Mouse (Mus musculus) myocyte (in vitro differentiated cells): Measurements from ENCODE around the gene Lsmem1. TPM values are rescaled to one million over a fixed set of nuclear protein-coding genes. Genes with fewer than 3 reads are reported as not detected.

ENCODE experiments used
- H3K27me3 ChIP-seq: one replicate; pipeline ENCODE4 v1.6.1; 2011; ENCODE audit not compliant: control insufficient read depth, insufficient read depth, insufficient read length
- H3K36me3 ChIP-seq: one replicate; pipeline ENCODE4 v1.6.1; 2011; ENCODE audit not compliant: control insufficient read depth, insufficient read depth
- H3K4me2 ChIP-seq: one replicate; pipeline ENCODE4 v1.6.1; 2011; ENCODE audit warnings: low read depth, control low read depth
- H3K4me3 ChIP-seq: one replicate; pipeline ENCODE4 v1.5.1; 2011; ENCODE audit warnings: mild to moderate bottlenecking, control low read depth, moderate library complexity
- H3K79me2 ChIP-seq: one replicate; pipeline ENCODE4 v1.6.1; 2011; ENCODE audit not compliant: control insufficient read depth, insufficient read depth
- H3ac ChIP-seq: one replicate; pipeline ENCODE4 v1.6.1; 2011; ENCODE audit not compliant: control insufficient read depth, insufficient read length
- CEBPB ChIP-seq: IDR thresholded peaks from 2 replicates; pipeline ENCODE4 v1.6.1; 2011; ENCODE audit warnings: mild to moderate bottlenecking, moderate library complexity; ENCODE audit not compliant: poor library complexity, insufficient read depth, severe bottlenecking
- E2F4 ChIP-seq: IDR thresholded peaks from one replicate; pipeline ENCODE4 v1.6.1; 2011; ENCODE audit warnings: mild to moderate bottlenecking, control low read depth, moderate library complexity; ENCODE audit not compliant: insufficient read depth
- MAX ChIP-seq: IDR thresholded peaks from one replicate; pipeline ENCODE4 v1.6.1; 2011; ENCODE audit warnings: low read depth, mild to moderate bottlenecking, control low read depth
- MYOD1 ChIP-seq, 3 experiments: IDR thresholded peaks; one replicate each; pipeline ENCODE4 v1.6.1; 2011; ENCODE audit warnings: control low read depth in 2 of 3, low read depth in 2 of 3, mild to moderate bottlenecking in 2 of 3, moderate library complexity in 1 of 3; ENCODE audit not compliant: insufficient read length in 2 of 3, control insufficient read depth in 1 of 3
- MYOG ChIP-seq, 3 experiments: IDR thresholded peaks; one replicate each; pipeline ENCODE4 v1.6.1; 2011; ENCODE audit warnings: control low read depth in 2 of 3, low read depth in 2 of 3, mild to moderate bottlenecking in 2 of 3; ENCODE audit not compliant: insufficient read length in 2 of 3, control insufficient read depth in 1 of 3, insufficient read depth in 1 of 3
- POLR2A ChIP-seq: IDR thresholded peaks from one replicate; pipeline ENCODE4 v1.6.1; 2011; ENCODE audit warnings: low read depth, mild to moderate bottlenecking, control low read depth, moderate library complexity; ENCODE audit not compliant: insufficient read length
- POLR2AphosphoS2 ChIP-seq: IDR thresholded peaks from one replicate; pipeline ENCODE4 v1.6.1; 2011; ENCODE audit warnings: low read depth, control low read depth; ENCODE audit not compliant: insufficient read length
- REST ChIP-seq: IDR thresholded peaks from one replicate; pipeline ENCODE4 v1.6.1; 2011; ENCODE audit warnings: mild to moderate bottlenecking, control low read depth, moderate library complexity; ENCODE audit not compliant: insufficient read depth, insufficient read length
- SRF ChIP-seq: IDR thresholded peaks from one replicate; pipeline ENCODE4 v1.6.1; 2011; ENCODE audit warnings: low read depth; ENCODE audit not compliant: control insufficient read depth, insufficient read length
- TCF12 ChIP-seq: IDR thresholded peaks from one replicate; pipeline ENCODE4 v1.6.1; 2011; ENCODE audit warnings: mild to moderate bottlenecking, control low read depth; ENCODE audit not compliant: poor library complexity, insufficient read depth, severe bottlenecking
- TCF3 ChIP-seq: IDR thresholded peaks from one replicate; pipeline ENCODE4 v1.6.1; 2011; ENCODE audit warnings: low read depth, control low read depth; ENCODE audit not compliant: insufficient read length
- USF1 ChIP-seq: IDR thresholded peaks from one replicate; pipeline ENCODE4 v1.6.1; 2011; ENCODE audit warnings: low read depth, mild to moderate bottlenecking, control low read depth, moderate library complexity
- polyA plus RNA-seq: library from polyadenylated mRNA; unstranded; fragments of >200 nt; fragmentation: generic; extraction: Trizol; gene quantifications from one replicate; pipeline ENCODE4 v1.2.1, GENCODE M21; 2012; ENCODE audit warnings: missing spikeins

The Lsmem1 gene
- polyA plus RNA-seq, 1 experiment, result 0.22 TPM

- no peaks in the 10 kb centered on the region for H3K36me3 ChIP-seq
- TF ChIP-seq USF1 (no peak), MYOD1 (IDR thresholded peaks at IDR 0.05; ENCODE audit: control insufficient read depth in 1 of 3, insufficient read length in 2 of 3, low read depth in 2 of 3) (no peak)
- no peak overlapping the region for H3K4me2 ChIP-seq
- no peaks in the 10 kb centered on the region for H3K79me2 ChIP-seq
- H3K27me3 ChIP-seq, result no peaks in the 10 kb centered on the region
- no peak overlapping the region for H3ac ChIP-seq
- H3K4me3 ChIP-seq, result no peak overlapping the region
Measured at GRCm38 (mm10) chr12:40146510-40146909, 52.8 kb downstream of the Lsmem1 start.

DNA sequence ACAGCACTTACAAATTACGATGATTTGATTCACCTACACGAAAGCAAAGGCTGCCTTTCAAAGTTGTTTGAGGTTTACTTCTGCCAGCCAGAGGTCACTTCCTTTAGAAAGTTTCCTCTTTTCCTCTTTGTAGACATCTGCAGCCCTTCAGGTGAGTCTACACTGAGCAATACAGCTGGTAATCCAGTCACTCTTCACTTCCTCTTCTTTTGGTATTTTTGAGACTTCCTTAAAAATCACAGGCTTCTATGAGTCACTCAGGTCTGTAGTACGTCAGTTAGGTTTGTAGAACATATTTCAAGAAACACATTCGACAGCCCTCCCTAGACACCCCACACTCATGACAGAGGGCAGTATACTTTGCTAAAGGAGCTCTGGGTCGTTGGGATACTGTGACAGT is 58.6 kb downstream of the Lsmem1 start:
- TF ChIP-seq CEBPB (no peak), MAX (no peak), REST (no peak), SRF (no peak), TCF3 (no peak), E2F4 (no peak), POLR2A (no peak), MYOG (IDR thresholded peaks at IDR 0.05; ENCODE audit: control insufficient read depth in 1 of 3, insufficient read depth in 1 of 3, insufficient read length in 2 of 3, low read depth in 2 of 3) (no peak), USF1 (no peak), TCF12 (no peak), MYOD1 (IDR thresholded peaks at IDR 0.05; ENCODE audit: control insufficient read depth in 1 of 3, insufficient read length in 2 of 3, low read depth in 2 of 3) (no peak), POLR2AphosphoS2 (no peak)
- H3K79me2 ChIP-seq, result no peaks in the 10 kb centered on the region
- no peaks in the 10 kb centered on the region for H3K27me3 ChIP-seq
- H3ac ChIP-seq, result no peak overlapping the region
- H3K4me3 ChIP-seq, result no peak overlapping the region
- no peaks in the 10 kb centered on the region for H3K36me3 ChIP-seq
- no peak overlapping the region for H3K4me2 ChIP-seq

DNA sequence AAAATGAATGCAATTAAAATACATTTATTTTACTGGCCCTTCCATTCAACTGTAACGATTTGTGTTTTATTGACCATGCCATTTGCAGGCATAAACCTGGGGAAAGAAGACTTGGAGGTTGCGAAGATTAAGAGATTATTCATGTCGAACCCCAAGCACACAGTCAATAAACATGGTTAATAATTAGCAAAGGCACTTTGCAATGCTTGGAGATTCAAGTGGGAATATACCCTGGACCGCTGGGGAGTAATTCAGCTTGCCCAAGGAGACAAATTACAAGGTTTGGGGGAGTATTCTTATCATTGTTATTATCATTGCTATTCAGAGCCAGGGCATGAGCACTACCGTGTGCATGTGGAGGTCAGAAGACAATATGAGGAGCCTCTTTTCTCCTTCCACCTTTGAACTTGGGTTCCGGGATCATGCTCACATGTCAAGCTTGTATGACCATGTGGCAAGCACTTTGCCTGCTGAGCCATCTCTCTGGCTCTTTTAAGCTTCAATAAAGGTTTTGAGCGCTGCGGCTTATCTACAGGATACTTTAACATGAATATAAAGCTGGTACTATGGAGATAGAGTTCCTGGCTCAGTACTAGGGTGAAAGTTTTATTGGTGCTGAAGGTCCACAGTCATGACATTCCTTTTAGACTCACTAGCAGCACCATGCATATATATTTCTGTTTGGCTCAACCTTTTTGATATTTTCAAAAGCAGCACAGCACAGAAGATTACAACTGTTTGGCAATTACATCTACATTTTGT is 59.6 kb downstream of the Lsmem1 start:
- H3K36me3 ChIP-seq, result no peaks in the 10 kb centered on the region
- no peak overlapping the region for H3ac ChIP-seq
- H3K4me2 ChIP-seq, result no peak overlapping the region
- no peaks in the 10 kb centered on the region for H3K27me3 ChIP-seq
- H3K79me2 ChIP-seq, result no peaks in the 10 kb centered on the region
- TF ChIP-seq USF1 (no peak), MYOG (IDR thresholded peaks at IDR 0.05; ENCODE audit: control insufficient read depth in 1 of 3, insufficient read depth in 1 of 3, insufficient read length in 2 of 3, low read depth in 2 of 3) (no peak), TCF12 (no peak), CEBPB (no peak), REST (no peak), SRF (no peak), POLR2AphosphoS2 (no peak), POLR2A (no peak), E2F4 (no peak), TCF3 (no peak), MAX (no peak), MYOD1 (IDR thresholded peaks at IDR 0.05; ENCODE audit: control insufficient read depth in 1 of 3, insufficient read length in 2 of 3, low read depth in 2 of 3) (no peak)
- H3K4me3 ChIP-seq, result no peak overlapping the region

DNA sequence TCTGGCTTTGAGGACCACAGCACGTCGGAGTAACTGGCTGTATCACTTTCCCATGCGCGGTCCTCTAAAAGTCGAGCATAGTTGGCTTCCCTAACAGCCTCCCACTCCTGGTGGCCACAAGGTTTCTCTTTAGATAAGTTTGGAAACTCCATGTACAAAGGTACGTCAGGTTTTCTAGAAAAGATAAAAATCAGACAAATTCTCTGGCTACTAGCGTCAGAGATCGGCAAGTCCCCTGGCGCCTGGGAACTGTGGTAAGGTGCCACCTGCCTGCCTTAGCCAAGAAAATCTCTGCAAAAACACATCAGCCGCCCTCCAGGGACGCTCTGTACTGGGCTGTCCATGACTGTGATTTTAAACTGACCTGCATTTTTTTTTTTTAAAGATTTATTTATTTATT is 64.8 kb downstream of the Lsmem1 start:
- no peaks in the 10 kb centered on the region for H3K79me2 ChIP-seq
- no peaks in the 10 kb centered on the region for H3K36me3 ChIP-seq
- no peak for TF ChIP-seq TCF3
- H3K4me3 ChIP-seq, result no peak overlapping the region
- H3K27me3 ChIP-seq, result no peaks in the 10 kb centered on the region
- no peak overlapping the region for H3K4me2 ChIP-seq
- H3ac ChIP-seq, result no peak overlapping the region

GRCm38 (mm10) chr12:40133573-40134271 is 65.6 kb downstream of the Lsmem1 start, which contains the start of gene Scin:
Gene Scin, minus strand, starts transcription at chr12:40134228.
- Histone ChIP-seq H3K27me3 (no peaks in the 10 kb centered on the region), H3K4me2 (no peak within 1 kb of the TSS), H3ac (no peak within 1 kb of the TSS), H3K4me3 (no peak within 1 kb of the TSS), H3K79me2 (no peaks in the 10 kb centered on the region), H3K36me3 (no peaks in the 10 kb centered on the region)
- TF ChIP-seq TCF3 (no peak), USF1 (no peak), REST (no peak), CEBPB (no peak), MAX (no peak)
